Mouse (Mus musculus): ENCODE measurements at regions not wholly inside any gene's neighbourhood (a gene's known extent, or its start where the extent isn't known, plus 50 kb on each side); places are given as distances from the start of the nearest gene placed in this dataset.
"Not testable (repeated sequence)": the region's sequence is repeated elsewhere in the genome, so short reads cannot be mapped to it uniquely, and the experiment has no call there.

GRCm38 (mm10) chr3:29024851-29025250 is 57.0 kb upstream of the Egfem1 start:
- not testable (repeated sequence) for H3K27me3 ChIP-seq (ENCODE audit: control insufficient read depth in 1 of 2, insufficient read depth in 2 of 2, low read length in 2 of 2); H3K79me2 ChIP-seq (ENCODE audit: control insufficient read depth, insufficient read depth, low read length, poor library complexity); H3K9ac ChIP-seq (ENCODE audit: control insufficient read depth, low read depth, low read length, poor library complexity, severe bottlenecking); DNase-seq (ENCODE audit: low read depth, low spot score); H3K36me3 ChIP-seq (ENCODE audit: control insufficient read depth in 1 of 2, insufficient read depth in 2 of 2, low read length in 2 of 2); H3K9me3 ChIP-seq (replicated peaks; ENCODE audit: insufficient read depth, low read length); H3K4me1 ChIP-seq (ENCODE audit: control insufficient read depth in 1 of 2, insufficient read depth in 2 of 2, low read length in 2 of 2); H3K27ac ChIP-seq (ENCODE audit: control insufficient read depth, low read depth, low read length); H3K4me3 ChIP-seq (ENCODE audit: control insufficient read depth in 1 of 2, insufficient read depth in 1 of 2, low read depth in 2 of 2, low read length in 2 of 2)

- Histone ChIP-seq H3K4me3 (ENCODE audit: control insufficient read depth in 1 of 2, insufficient read depth in 1 of 2, low read depth in 2 of 2, low read length in 2 of 2) (no peak overlapping the region), H3K27me3 (ENCODE audit: control insufficient read depth in 1 of 2, insufficient read depth in 2 of 2, low read length in 2 of 2) (no peaks in the 10 kb centered on the region), H3K36me3 (ENCODE audit: control insufficient read depth in 1 of 2, insufficient read depth in 2 of 2, low read length in 2 of 2) (no peaks in the 10 kb centered on the region), H3K4me1 (ENCODE audit: control insufficient read depth in 1 of 2, insufficient read depth in 2 of 2, low read length in 2 of 2) (no peaks in the 10 kb centered on the region), H3K79me2 (ENCODE audit: control insufficient read depth, insufficient read depth, low read length, poor library complexity) (no peaks in the 10 kb centered on the region), H3K9me3 (replicated peaks; ENCODE audit: insufficient read depth, low read length) (no peaks in the 10 kb centered on the region), H3K27ac (ENCODE audit: control insufficient read depth, low read depth, low read length) (no peak overlapping the region), H3K9ac (ENCODE audit: control insufficient read depth, low read depth, low read length, poor library complexity, severe bottlenecking) (no peak overlapping the region)
- no peak for DNase-seq (ENCODE audit: low read depth, low spot score)
- TF ChIP-seq USF2 (IDR thresholded peaks at IDR 0.05; ENCODE audit: borderline replicate concordance in 1 of 2, insufficient read depth in 1 of 2, low read depth in 1 of 2, low read length in 2 of 2) (no peak), JUND (IDR thresholded peaks at IDR 0.05; ENCODE audit: low read depth, low read length) (no peak), CTCF (IDR thresholded peaks at IDR 0.05 in 2 of 3, conservative IDR thresholded peaks at IDR 0.05 in 1 of 3; ENCODE audit: control insufficient read depth in 1 of 3, insufficient read depth in 1 of 3, low read depth in 2 of 3, low read length in 3 of 3, poor library complexity in 1 of 3, severe bottlenecking in 1 of 3) (no peak), NELFE (IDR thresholded peaks at IDR 0.05; ENCODE audit: low read depth, low read length) (no peak), MXI1 (IDR thresholded peaks at IDR 0.05; ENCODE audit: low read depth, low read length) (no peak), NRF1 (IDR thresholded peaks at IDR 0.05; ENCODE audit: insufficient read depth, low read depth, low read length, poor library complexity, severe bottlenecking) (no peak), MYB (IDR thresholded peaks at IDR 0.05; ENCODE audit: low read depth, low read length) (no peak), ZKSCAN1 (IDR thresholded peaks at IDR 0.05; ENCODE audit: low read depth, low read length) (no peak), GATA1 (IDR thresholded peaks at IDR 0.05; ENCODE audit: low read depth, low read length) (no peak), POLR2A (IDR thresholded peaks at IDR 0.05; ENCODE audit: control insufficient read depth in 1 of 2, insufficient read depth in 1 of 2, low read depth in 1 of 2, low read length in 2 of 2, poor library complexity in 1 of 2) (no peak), ETS1 (IDR thresholded peaks at IDR 0.05; ENCODE audit: low read depth, low read length) (no peak), RCOR1 (IDR thresholded peaks at IDR 0.05; ENCODE audit: low read depth, low read length) (no peak)
Measured at GRCm38 (mm10) chr3:29027726-29028125, 54.1 kb upstream of the Egfem1 start.

GRCm38 (mm10) chr3:29030791-29031190 is 51.0 kb upstream of the Egfem1 start:
- Histone ChIP-seq H3K4me1 (ENCODE audit: control insufficient read depth in 1 of 2, insufficient read depth in 2 of 2, low read length in 2 of 2) (no peaks in the 10 kb centered on the region), H3K79me2 (ENCODE audit: control insufficient read depth, insufficient read depth, low read length, poor library complexity) (no peaks in the 10 kb centered on the region), H3K9me3 (replicated peaks; ENCODE audit: insufficient read depth, low read length) (no peaks in the 10 kb centered on the region), H3K27me3 (ENCODE audit: control insufficient read depth in 1 of 2, insufficient read depth in 2 of 2, low read length in 2 of 2) (no peaks in the 10 kb centered on the region), H3K4me3 (ENCODE audit: control insufficient read depth in 1 of 2, insufficient read depth in 1 of 2, low read depth in 2 of 2, low read length in 2 of 2) (no peak overlapping the region), H3K9ac (ENCODE audit: control insufficient read depth, low read depth, low read length, poor library complexity, severe bottlenecking) (no peak overlapping the region), H3K36me3 (ENCODE audit: control insufficient read depth in 1 of 2, insufficient read depth in 2 of 2, low read length in 2 of 2) (no peaks in the 10 kb centered on the region), H3K27ac (ENCODE audit: control insufficient read depth, low read depth, low read length) (no peak overlapping the region)
- no peak for TF ChIP-seq SIN3A (IDR thresholded peaks at IDR 0.05; ENCODE audit: low read length)
- TF ChIP-seq TCF12 (IDR thresholded peaks at IDR 0.05; ENCODE audit: low read depth, low read length), result no peak
- TF ChIP-seq JUND (IDR thresholded peaks at IDR 0.05; ENCODE audit: low read depth, low read length), result no peak
- TF ChIP-seq BHLHE40 (IDR thresholded peaks at IDR 0.05; ENCODE audit: borderline replicate concordance, low read depth, low read length), result no peak
- TF ChIP-seq USF1 (IDR thresholded peaks at IDR 0.05; ENCODE audit: low read depth, low read length), result no peak
- no peak for TF ChIP-seq MXI1 (IDR thresholded peaks at IDR 0.05; ENCODE audit: low read depth, low read length)
- no peak for TF ChIP-seq UBTF (IDR thresholded peaks at IDR 0.05; ENCODE audit: borderline replicate concordance, insufficient read depth, low read depth, low read length)
- no peak for TF ChIP-seq POLR2AphosphoS5 (IDR thresholded peaks at IDR 0.05; ENCODE audit: borderline replicate concordance, low read depth, low read length)
- no peak for TF ChIP-seq RCOR1 (IDR thresholded peaks at IDR 0.05; ENCODE audit: low read depth, low read length)
- TF ChIP-seq GATA1 (IDR thresholded peaks at IDR 0.05; ENCODE audit: low read depth, low read length), result no peak
- TF ChIP-seq GABPA (IDR thresholded peaks at IDR 0.05; ENCODE audit: low read depth, low read length), result no peak
- TF ChIP-seq POLR2A (IDR thresholded peaks at IDR 0.05; ENCODE audit: control insufficient read depth in 1 of 2, insufficient read depth in 1 of 2, low read depth in 1 of 2, low read length in 2 of 2, poor library complexity in 1 of 2), result no peak
- no peak for TF ChIP-seq EP300 (IDR thresholded peaks at IDR 0.05; ENCODE audit: low read depth in 1 of 2, low read length in 2 of 2)
- no peak for TF ChIP-seq E2F4 (IDR thresholded peaks at IDR 0.05; ENCODE audit: borderline replicate concordance, low read depth, low read length)
- no peak for DNase-seq (ENCODE audit: low read depth, low spot score)

All from MEL (cell line).